Comparison of ENCODE assay signal across 9 mouse cellular contexts in the genomic region with DNA sequence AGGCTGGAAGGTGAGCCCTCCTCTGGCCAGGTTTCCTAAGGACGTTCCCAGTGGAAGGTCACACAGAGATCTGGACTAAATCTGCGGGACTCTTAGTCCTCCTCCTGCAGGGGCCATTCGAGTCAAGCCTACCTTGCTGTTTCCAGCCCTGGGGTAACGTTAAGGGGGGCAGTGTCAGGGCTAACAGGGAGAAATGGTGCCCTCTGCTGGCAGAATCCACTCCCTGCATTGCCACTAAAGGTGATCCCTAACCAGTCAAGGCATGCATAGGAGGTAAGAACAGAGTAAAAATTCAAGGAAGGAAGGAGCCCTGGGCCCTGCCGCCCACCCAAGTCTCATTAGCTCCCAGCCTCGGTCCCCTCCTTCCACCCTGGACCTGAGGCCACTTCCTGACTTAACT. TPM values are rescaled to one million over a fixed set of nuclear protein-coding genes. Genes with fewer than 3 reads are reported as not detected.
DNase-seq lines count a peak whose midpoint lies in the region; ATAC-seq and TF ChIP-seq lines count a peak whose summit lies in the region.
"Had no signal": no experiment of that assay in that cellular context is flagged by ENCODE, and none has a peak within 500 bp of the region (broad histone marks: within the 10 kb centered on the region; RNA-seq: fewer than 3 reads in every experiment).

No protein-coding gene starts in this region.

- ATAC-seq in embryonic facial prominence, embryonic 14.5 days (ENCODE audit: low read depth): peak; percentile 58

- H3K9me3 ChIP-seq in E14TG2a.4 (ENCODE audit: low read length): no peaks in the 10 kb centered on the region
- H3K9me3 ChIP-seq in embryonic facial prominence, embryonic 14.5 days (ENCODE audit: control insufficient read depth, low read length): no peaks in the 10 kb centered on the region
- H3K9me3 ChIP-seq: heart, embryonic 13.5 days had no signal

- WGBS in embryonic facial prominence, embryonic 14.5 days: 5% methylated on average over 6 of the region's 6 CpGs

- H3K27me3 ChIP-seq in E14TG2a.4 (ENCODE audit: insufficient read depth, low read length): peaks cover 6% of the 10 kb centered on the region
- H3K27me3 ChIP-seq in embryonic facial prominence, embryonic 14.5 days (replicated peaks; ENCODE audit: control insufficient read depth, insufficient read depth, low read length): no peaks in the 10 kb centered on the region

- H3K4me2 ChIP-seq in embryonic facial prominence, embryonic 14.5 days (ENCODE audit: low read depth, low read length): no peak overlapping the region
- H3K4me2 ChIP-seq: heart, embryonic 13.5 days had no signal

- no peak overlapping the region for H3K27ac ChIP-seq in bone marrow macrophage, adult 2 months (ENCODE audit: insufficient read depth, low read depth, low read length)
- H3K27ac ChIP-seq in embryonic facial prominence, embryonic 14.5 days (replicated peaks; ENCODE audit: low read depth, low read length): no peak overlapping the region
- H3K27ac ChIP-seq: heart, embryonic 13.5 days had no signal

- no peak overlapping the region for H3K9ac ChIP-seq in embryonic facial prominence, embryonic 14.5 days (ENCODE audit: low read depth, low read length)
- H3K9ac ChIP-seq: heart, embryonic 13.5 days had no signal

- peak; percentile 92 for TF ChIP-seq CTCF in E14TG2a.4 (conservative IDR thresholded peaks at IDR 0.05; ENCODE audit: low read length)
- peak; percentile 90 for TF ChIP-seq CTCF in bone marrow macrophage, adult 2 months (IDR thresholded peaks at IDR 0.05; ENCODE audit: low read depth, low read length)

- intact Hi-C loops in heart, postnatal 25 days (cut with DNase I): loop anchor here (1.0 to 10.0 kb wide), 3 partner anchors 39 to 483 kb away; no protein-coding TSS in a partner anchor

- H3K36me3 ChIP-seq in E14TG2a.4 (ENCODE audit: insufficient read depth, low read length): peaks cover 22% of the 10 kb centered on the region
- H3K36me3 ChIP-seq in embryonic facial prominence, embryonic 14.5 days (ENCODE audit: control insufficient read depth, insufficient read depth, low read length): peaks cover 16% of the 10 kb centered on the region

- peak; percentile 82 for DNase-seq in embryonic facial prominence, embryonic 14.5 days (ENCODE audit: low spot score)
- DNase-seq in heart, postnatal 25 days (ENCODE audit: low spot score): peak; percentile 48
- DNase-seq in layer of hippocampus, adult 8-10 months (ENCODE audit: low spot score in 2 of 2): peak; percentile 59 to 83
- peak; percentile 84 for DNase-seq in lung, postnatal 10 days
- DNase-seq in retina, embryonic 14.5 days (ENCODE audit: low spot score): peak; percentile 90
- peak; percentile 85 for DNase-seq in urinary bladder, postnatal 14 days (ENCODE audit: low spot score)

- TF ChIP-seq POLR2A in bone marrow macrophage, adult 2 months (IDR thresholded peaks at IDR 0.05; ENCODE audit: borderline replicate concordance, low read depth, low read length): no peak

- H3K4me1 ChIP-seq in E14TG2a.4 (replicated peaks; ENCODE audit: low read depth, low read length): peaks cover 72% of the 10 kb centered on the region
- H3K4me1 ChIP-seq in bone marrow macrophage, adult 2 months (ENCODE audit: control insufficient read depth, insufficient read depth, low read length): peaks cover 15% of the 10 kb centered on the region
- H3K4me1 ChIP-seq in embryonic facial prominence, embryonic 14.5 days (ENCODE audit: control insufficient read depth, insufficient read depth, low read length): no peaks in the 10 kb centered on the region

- no peak overlapping the region for H3K4me3 ChIP-seq in E14TG2a.4 (replicated peaks; ENCODE audit: low read length)
- H3K4me3 ChIP-seq in bone marrow macrophage, adult 2 months (ENCODE audit: insufficient read depth, low read length): no peak overlapping the region
- H3K4me3 ChIP-seq in embryonic facial prominence, embryonic 14.5 days (ENCODE audit: low read depth, low read length): no peak overlapping the region
- H3K4me3 ChIP-seq: heart, embryonic 13.5 days had no signal

RNA-seq across cellular contexts. Expression of a gene that starts 15.0 kb away (rescaled TPM):
- 40.4 and 43.1 TPM in 2 replicates for polyA plus RNA-seq in bone marrow macrophage, adult 2 months (2012; ENCODE audit: insufficient read depth, insufficient read length, missing spikeins)
- polyA plus RNA-seq in embryonic facial prominence, embryonic 14.5 days (2014; fragmentation: Nextera tagmentation; extraction: Ambion mirVana): 15.0 and 19.7 TPM in 2 replicates
- 1 to 10 TPM in 1 of 2 experiments, under 1 TPM in 1; 0.52 to 1.2 TPM for total RNA-seq in heart, postnatal 25 days (2021)
- 1 to 10 TPM in 3 of 4 experiments, under 1 TPM in 1; 0.99 to 4.4 (median 3.1) TPM for total RNA-seq in layer of hippocampus, adult 8-10 months (2022)

RNA-seq across cellular contexts. Expression of a gene that starts 25.7 kb away (rescaled TPM):
- 1.7 and 1.8 TPM in 2 replicates for polyA plus RNA-seq in bone marrow macrophage, adult 2 months (2012; ENCODE audit: insufficient read depth, insufficient read length, missing spikeins)
- 43.5 and 45.2 TPM in 2 replicates for polyA plus RNA-seq in embryonic facial prominence, embryonic 14.5 days (2014; fragmentation: Nextera tagmentation; extraction: Ambion mirVana)
- 10 to 100 TPM; 17.9 to 20.0 TPM for total RNA-seq in heart, postnatal 25 days (2021)
- 10 to 100 TPM in 3 of 4 experiments, 1 to 10 TPM in 1; 9.7 to 13.7 (median 12.2) TPM for total RNA-seq in layer of hippocampus, adult 8-10 months (2022)

RNA-seq across cellular contexts. Expression of a gene that starts 34.7 kb away (rescaled TPM):
- not detected in 2 replicates for polyA plus RNA-seq in bone marrow macrophage, adult 2 months (2012; ENCODE audit: insufficient read depth, insufficient read length, missing spikeins)
- polyA plus RNA-seq in embryonic facial prominence, embryonic 14.5 days (2014; fragmentation: Nextera tagmentation; extraction: Ambion mirVana): 1.3 and 1.8 TPM in 2 replicates
- total RNA-seq in heart, postnatal 25 days (2021): under 1 TPM in 1 of 2 experiments, not detected in 1; 0.10 TPM
- total RNA-seq in layer of hippocampus, adult 8-10 months (2022): 10 to 100 TPM in 1 of 4 experiments, 1 to 10 TPM in 3; 2.9 to 10.3 (median 3.9) TPM
